Mouse (Mus musculus) midbrain, embryonic 12.5 days (tissue): ENCODE measurements around the gene Tubb1. TPM values are rescaled to one million over a fixed set of nuclear protein-coding genes. Genes with fewer than 3 reads are reported as not detected.
A peak's percentile ranks its signal among the peaks of the same experiment; 100 is the strongest.

Source experiments
- ATAC-seq: fragments of 200-750 bp; cut with Nextera tagmentation; 2 replicates; pipeline ENCODE4 v1.8.0; 2017; ENCODE audit warnings: low read depth, moderate TSS enrichment, moderate library complexity; ENCODE audit not compliant: low FRiP score
- H3K27ac ChIP-seq: fragments of 300-500 bp; sonication (generic); replicated peaks from 2 replicates; pipeline ENCODE4 v1.5.1; 2016; ENCODE audit warnings: mild to moderate bottlenecking
- H3K27me3 ChIP-seq: fragments of 300-500 bp; sonication (generic); 2 replicates; pipeline ENCODE4 v1.6.1; 2016; ENCODE audit warnings: mild to moderate bottlenecking
- H3K36me3 ChIP-seq: fragments of 300-500 bp; sonication (generic); 2 replicates; pipeline ENCODE4 v1.6.1; 2016
- H3K4me1 ChIP-seq: fragments of 300-500 bp; sonication (generic); 2 replicates; pipeline ENCODE4 v1.6.1; 2016
- H3K4me2 ChIP-seq: fragments of 300-500 bp; sonication (generic); replicated peaks from 2 replicates; pipeline ENCODE4 v1.6.1; 2016; ENCODE audit warnings: mild to moderate bottlenecking, moderate library complexity
- H3K4me3 ChIP-seq: fragments of 300-500 bp; sonication (generic); 2 replicates; pipeline ENCODE4 v1.5.1; 2016; ENCODE audit warnings: mild to moderate bottlenecking
- H3K9ac ChIP-seq: fragments of 300-500 bp; sonication (generic); replicated peaks from 2 replicates; pipeline ENCODE4 v1.6.1; 2016; ENCODE audit warnings: mild to moderate bottlenecking, moderate library complexity
- H3K9me3 ChIP-seq: fragments of 300-500 bp; sonication (generic); 2 replicates; pipeline ENCODE4 v1.6.1; 2016; ENCODE audit warnings: mild to moderate bottlenecking
- WGBS: fragments of 180-500 bp; shearing (Covaris S2); methylation state at CpG from one replicate; pipeline ENCODE4 v1.1.7; 2016; 5-methylcytosine and 5-hydroxymethylcytosine counted together
- polyA plus RNA-seq: library from polyadenylated mRNA; unstranded; fragments of >200 nt; fragmentation: Nextera tagmentation; extraction: Ambion mirVana; gene quantifications from 2 replicates; pipeline ENCODE4 v1.2.1, GENCODE M21; 2016

Gene Tubb1
- 2.7 and 3.0 TPM in 2 replicates for polyA plus RNA-seq

- no peak within 1 kb of the TSS for H3K27ac ChIP-seq
- H3K9me3 ChIP-seq, result no peaks in the 10 kb centered on the region
- H3K36me3 ChIP-seq, result no peaks in the 10 kb centered on the region
- 76% methylated on average over 4 of the region's 4 CpGs for WGBS
- H3K27me3 ChIP-seq, result no peaks in the 10 kb centered on the region
- no peak within 1 kb of the TSS for H3K4me2 ChIP-seq
- H3K4me3 ChIP-seq, result no peak within 1 kb of the TSS
- no peak within 1 kb of the TSS for H3K9ac ChIP-seq
- no peak for ATAC-seq
- H3K4me1 ChIP-seq, result peaks cover 4% of the 10 kb centered on the region; the same call in 1 of the 2 replicates
Observed at GRCm38 (mm10) chr2:174450353-174450752, at the start of gene Tubb1. Gene Tubb1, plus strand, starts transcription at chr2:174450695.

- Histone ChIP-seq H3K27me3 (0 out of 2 replicates have a peak, but pooled peaks cover 3% of the 10 kb centered on the region), H3K4me1 (no peaks in the 10 kb centered on the region), H3K27ac (no peak overlapping the region), H3K36me3 (no peaks in the 10 kb centered on the region), H3K9ac (no peak overlapping the region), H3K9me3 (no peaks in the 10 kb centered on the region), H3K4me2 (no peak overlapping the region), H3K4me3 (no peak overlapping the region)
- 54% methylated on average over 2 of the region's 2 CpGs for WGBS
- ATAC-seq, result no peak
Observed at GRCm38 (mm10) chr2:174410222-174410621, 40.3 kb upstream of the Tubb1 start.

GRCm38 (mm10) chr2:174413127-174413526 lies 37.4 kb upstream of the Tubb1 start:
- Histone ChIP-seq H3K4me1 (peaks cover 13% of the 10 kb centered on the region), H3K9me3 (no peaks in the 10 kb centered on the region), H3K4me2 (no peak overlapping the region), H3K36me3 (no peaks in the 10 kb centered on the region), H3K27ac (no peak overlapping the region), H3K4me3 (no peak overlapping the region), H3K27me3 (0 out of 2 replicates have a peak, but pooled peaks cover 3% of the 10 kb centered on the region), H3K9ac (no peak overlapping the region)
- 74% methylated on average over 7 of the region's 7 CpGs for WGBS
- no peak for ATAC-seq

- peaks cover 13% of the 10 kb centered on the region for H3K4me1 ChIP-seq
- peak overlapping the region; percentile 77 for H3K4me2 ChIP-seq
- H3K9ac ChIP-seq, result no peak overlapping the region
- WGBS, result 50% methylated on average over 16 of the region's 18 CpGs
- no peaks in the 10 kb centered on the region for H3K9me3 ChIP-seq
- H3K36me3 ChIP-seq, result peaks cover 9% of the 10 kb centered on the region; the same call in 1 of the 2 replicates
- H3K27me3 ChIP-seq, result 0 out of 2 replicates have a peak, but pooled peaks cover 3% of the 10 kb centered on the region
- peak overlapping the region; percentile 89 for H3K4me3 ChIP-seq
- H3K27ac ChIP-seq, result no peak overlapping the region
- ATAC-seq, result no peak
Observed at GRCm38 (mm10) chr2:174415001-174415730, 35.3 kb upstream of the Tubb1 start.

- no peaks in the 10 kb centered on the region for H3K9me3 ChIP-seq
- 0 out of 2 replicates have a peak, but pooled peaks cover 3% of the 10 kb centered on the region for H3K27me3 ChIP-seq
- peaks cover 13% of the 10 kb centered on the region for H3K4me1 ChIP-seq
- ATAC-seq, result peak; percentile 95
- H3K27ac ChIP-seq, result no peak within 1 kb of the TSS
- WGBS, result under 1% methylated on average over 40 of the region's 40 CpGs
- H3K9ac ChIP-seq, result peak within 1 kb of the TSS; percentile 83
- peaks cover 15% of the 10 kb centered on the region for H3K36me3 ChIP-seq
- peak within 1 kb of the TSS; percentile 77 for H3K4me2 ChIP-seq
- peak within 1 kb of the TSS; percentile 89 for H3K4me3 ChIP-seq
Observed at GRCm38 (mm10) chr2:174415731-174416310, 34.7 kb upstream of the Tubb1 start, which contains the start of gene Nelfcd. Gene Nelfcd, plus strand, starts transcription at chr2:174415804.

GRCm38 (mm10) chr2:174421107-174421506 lies 29.4 kb upstream of the Tubb1 start:
- Histone ChIP-seq H3K27me3 (no peaks in the 10 kb centered on the region), H3K4me2 (no peak overlapping the region), H3K4me3 (no peak overlapping the region), H3K9ac (no peak overlapping the region), H3K9me3 (no peaks in the 10 kb centered on the region), H3K27ac (no peak overlapping the region), H3K4me1 (peaks cover 12% of the 10 kb centered on the region), H3K36me3 (peaks cover 66% of the 10 kb centered on the region)
- WGBS, result 92% methylated on average over 6 of the region's 6 CpGs
- no peak for ATAC-seq

- no peak for ATAC-seq
- Histone ChIP-seq H3K27ac (no peak overlapping the region), H3K36me3 (peaks cover 96% of the 10 kb centered on the region), H3K4me1 (peaks cover 7% of the 10 kb centered on the region; the same call in 1 of the 2 replicates), H3K9ac (no peak overlapping the region), H3K4me3 (no peak overlapping the region), H3K4me2 (no peak overlapping the region), H3K27me3 (no peaks in the 10 kb centered on the region), H3K9me3 (no peaks in the 10 kb centered on the region)
- WGBS, result 96% methylated on average over 11 of the region's 11 CpGs
Observed at GRCm38 (mm10) chr2:174424301-174425085, 26.0 kb upstream of the Tubb1 start.

- 94% methylated on average over 12 of the region's 12 CpGs for WGBS
- Histone ChIP-seq H3K27ac (no peak overlapping the region), H3K9me3 (no peaks in the 10 kb centered on the region), H3K4me1 (peaks cover 8% of the 10 kb centered on the region; the same call in 1 of the 2 replicates), H3K36me3 (peaks cover 74% of the 10 kb centered on the region), H3K27me3 (no peaks in the 10 kb centered on the region), H3K9ac (no peak overlapping the region), H3K4me3 (no peak overlapping the region), H3K4me2 (no peak overlapping the region)
- no peak for ATAC-seq
Observed at GRCm38 (mm10) chr2:174426856-174427255, 23.6 kb upstream of the Tubb1 start.

GRCm38 (mm10) chr2:174428076-174428835 lies 22.2 kb upstream of the Tubb1 start:
- H3K4me3 ChIP-seq, result no peak overlapping the region
- no peak overlapping the region for H3K9ac ChIP-seq
- peaks cover 8% of the 10 kb centered on the region; the same call in 1 of the 2 replicates for H3K4me1 ChIP-seq
- ATAC-seq, result no peak
- H3K36me3 ChIP-seq, result peaks cover 68% of the 10 kb centered on the region
- H3K9me3 ChIP-seq, result no peaks in the 10 kb centered on the region
- H3K4me2 ChIP-seq, result no peak overlapping the region
- WGBS, result 73% methylated on average over 18 of the region's 18 CpGs
- H3K27me3 ChIP-seq, result no peaks in the 10 kb centered on the region
- H3K27ac ChIP-seq, result no peak overlapping the region

GRCm38 (mm10) chr2:174428996-174429591 lies 21.4 kb upstream of the Tubb1 start:
- Histone ChIP-seq H3K27me3 (no peaks in the 10 kb centered on the region), H3K9ac (no peak overlapping the region), H3K9me3 (no peaks in the 10 kb centered on the region), H3K4me2 (no peak overlapping the region), H3K36me3 (peaks cover 65% of the 10 kb centered on the region), H3K4me3 (no peak overlapping the region), H3K4me1 (peaks cover 8% of the 10 kb centered on the region; the same call in 1 of the 2 replicates), H3K27ac (no peak overlapping the region)
- peak; percentile 53 for ATAC-seq
- WGBS, result 77% methylated on average over 10 of the region's 10 CpGs

- no peaks in the 10 kb centered on the region for H3K9me3 ChIP-seq
- 96% methylated on average over 9 of the region's 9 CpGs for WGBS
- 0 out of 2 replicates have a peak, but pooled peaks cover 13% of the 10 kb centered on the region for H3K36me3 ChIP-seq
- H3K4me2 ChIP-seq, result no peak overlapping the region
- ATAC-seq, result no peak
- H3K4me1 ChIP-seq, result peaks cover 20% of the 10 kb centered on the region
- no peak overlapping the region for H3K4me3 ChIP-seq
- H3K9ac ChIP-seq, result no peak overlapping the region
- no peaks in the 10 kb centered on the region for H3K27me3 ChIP-seq
- H3K27ac ChIP-seq, result no peak overlapping the region
Observed at GRCm38 (mm10) chr2:174434943-174435342, 15.6 kb upstream of the Tubb1 start.
